Mouse (Mus musculus) heart, adult 2 months (tissue): ENCODE results near the gene Mybpc2. TPM values are rescaled to one million over a fixed set of nuclear protein-coding genes. Genes with fewer than 3 reads are reported as not detected.

Experiments used
- DNase-seq, 2 experiments: peaks; one replicate each; pipeline ENCODE4 v3.0.0; 2021
- H3K27ac ChIP-seq: fragments of 200-600 bp; 2 replicates; pipeline ENCODE4 v1.8.1; 2022
- H3K27me3 ChIP-seq: fragments of 200-500 bp; 2 replicates; pipeline ENCODE4 v1.6.1; 2012; ENCODE audit warnings: mild to moderate bottlenecking, low read length, inconsistent platforms, mixed read lengths; ENCODE audit not compliant: control insufficient read depth, insufficient read depth
- H3K36me3 ChIP-seq: fragments of 200-500 bp; 2 replicates; pipeline ENCODE4 v1.6.1; 2012; ENCODE audit warnings: low read length, inconsistent platforms; ENCODE audit not compliant: control insufficient read depth, insufficient read depth
- H3K4me1 ChIP-seq: fragments of 200-500 bp; 2 replicates; pipeline ENCODE4 v1.6.1; 2011; ENCODE audit warnings: low read length; ENCODE audit not compliant: control insufficient read depth, insufficient read depth
- H3K4me3 ChIP-seq: fragments of 200-600 bp; 2 replicates; pipeline ENCODE4 v1.8.1; 2022
- H3K79me2 ChIP-seq: fragments of 200-500 bp; replicated peaks from 2 replicates; pipeline ENCODE4 v1.6.1; 2012; ENCODE audit warnings: mild to moderate bottlenecking, inconsistent platforms, low read length, moderate library complexity, mixed read lengths; ENCODE audit not compliant: control insufficient read depth, insufficient read depth
- H3K9ac ChIP-seq: fragments of 200-500 bp; 2 replicates; pipeline ENCODE4 v1.6.1; 2012; ENCODE audit warnings: low read depth, mild to moderate bottlenecking, control low read depth, inconsistent platforms, low read length, mixed read lengths
- CTCF ChIP-seq: fragments of 200-600 bp; IDR thresholded peaks from 2 replicates; pipeline ENCODE4 v1.8.1; 2022; ENCODE audit warnings: antibody characterized with exemption, mild to moderate bottlenecking, moderate library complexity
- EP300 ChIP-seq: fragments of 200-500 bp; IDR thresholded peaks from 2 replicates; pipeline ENCODE4 v1.6.1; 2011; ENCODE audit warnings: low read depth, low read length, control low read depth; ENCODE audit not compliant: insufficient read depth
- POLR2A ChIP-seq: fragments of 200-500 bp; IDR thresholded peaks from 2 replicates; pipeline ENCODE4 v1.6.1; 2011; ENCODE audit warnings: mild to moderate bottlenecking, low read depth, low read length, control low read depth; ENCODE audit not compliant: insufficient read depth
- WGBS: fragments of 180-500 bp; shearing (Covaris S2); methylation state at CpG from one replicate; pipeline ENCODE4 v1.1.7; 2018; 5-methylcytosine and 5-hydroxymethylcytosine counted together
- intact Hi-C: fragments of 180-260 bp; cut with DNase I; formaldehyde crosslinking; loops from one replicate; pipeline ENCODE4 v1.15.1; 2025
- polyA plus RNA-seq: library from polyadenylated mRNA; depleted of rRNA; stranded (reverse); fragments of >200 nt; gene quantifications from 2 replicates; pipeline ENCODE4 v1.2.3, GENCODE M21; 2012
- total RNA-seq, 2 experiments: library from RNA; stranded (reverse); gene quantifications; 2 replicates each; pipeline ENCODE4 v1.2.3; 2021

Gene Mybpc2
- total and polyA plus RNA-seq, 3 experiments = 7.1 to 16.7 (median 13.1) TPM

DNA sequence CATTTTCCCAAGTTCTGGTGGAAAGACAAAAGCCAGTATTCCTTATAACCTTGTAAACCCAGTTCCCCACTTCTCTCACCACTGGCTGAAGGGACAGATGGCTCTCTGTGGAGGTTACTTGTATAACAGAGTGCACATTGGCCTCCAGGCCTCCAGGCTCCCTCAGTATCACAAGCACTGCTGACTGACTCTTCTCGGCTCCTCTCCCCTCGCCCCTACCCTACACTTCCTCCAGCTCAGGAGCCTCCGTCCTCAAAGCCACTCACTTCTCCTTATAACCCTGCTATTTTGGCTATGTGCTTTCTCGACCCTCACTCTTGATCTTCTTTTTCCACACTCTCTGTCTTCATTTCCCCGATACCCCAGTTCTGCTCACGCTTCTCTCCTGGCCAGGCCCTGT lies 41.0 kb upstream of the Mybpc2 start:
- Histone ChIP-seq H3K27ac (no peak overlapping the region), H3K27me3 (no peaks in the 10 kb centered on the region), H3K79me2 (no peaks in the 10 kb centered on the region), H3K9ac (no peak overlapping the region), H3K4me3 (no peak overlapping the region), H3K4me1 (no peaks in the 10 kb centered on the region), H3K36me3 (no peaks in the 10 kb centered on the region)
- 50% methylated on average over 6 of the region's 6 CpGs for WGBS
- DNase-seq = no peak
- no peak for TF ChIP-seq EP300
- no peak for TF ChIP-seq CTCF
- no peak for TF ChIP-seq POLR2A
- intact Hi-C loops = no loop called here

DNA sequence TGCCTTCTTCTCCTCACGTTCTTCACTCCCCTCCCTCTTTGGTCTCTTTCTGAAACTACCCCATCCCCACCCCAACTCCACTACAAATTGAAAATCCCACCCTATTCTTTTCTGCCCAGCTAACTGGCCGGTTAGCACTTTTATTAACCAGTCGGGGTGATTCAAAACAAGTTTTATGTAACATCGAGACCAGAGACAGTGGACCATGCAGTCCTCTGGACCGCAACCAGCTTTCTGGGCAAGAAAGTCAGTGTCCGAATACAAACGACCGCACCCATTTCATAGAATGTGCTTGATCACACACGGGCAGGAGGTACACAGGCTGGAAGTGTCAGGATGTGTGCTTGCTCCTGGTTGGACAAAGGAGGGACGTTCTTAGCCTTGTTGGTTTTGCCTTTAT lies 40.0 kb upstream of the Mybpc2 start:
- H3K27me3 ChIP-seq = no peaks in the 10 kb centered on the region
- 81% methylated on average over 10 of the region's 10 CpGs for WGBS
- H3K4me3 ChIP-seq = no peak overlapping the region
- no peak overlapping the region for H3K9ac ChIP-seq
- H3K79me2 ChIP-seq = no peaks in the 10 kb centered on the region
- no peak overlapping the region for H3K27ac ChIP-seq
- TF ChIP-seq CTCF = no peak
- no peak for TF ChIP-seq POLR2A
- no peak for TF ChIP-seq EP300
- DNase-seq = no peak
- intact Hi-C loops = loop anchor here (5.0 kb wide), 1 partner anchor 302 kb away; the partner anchor contains the start of gene Gm15517
- H3K4me1 ChIP-seq = no peaks in the 10 kb centered on the region
- H3K36me3 ChIP-seq = no peaks in the 10 kb centered on the region

DNA sequence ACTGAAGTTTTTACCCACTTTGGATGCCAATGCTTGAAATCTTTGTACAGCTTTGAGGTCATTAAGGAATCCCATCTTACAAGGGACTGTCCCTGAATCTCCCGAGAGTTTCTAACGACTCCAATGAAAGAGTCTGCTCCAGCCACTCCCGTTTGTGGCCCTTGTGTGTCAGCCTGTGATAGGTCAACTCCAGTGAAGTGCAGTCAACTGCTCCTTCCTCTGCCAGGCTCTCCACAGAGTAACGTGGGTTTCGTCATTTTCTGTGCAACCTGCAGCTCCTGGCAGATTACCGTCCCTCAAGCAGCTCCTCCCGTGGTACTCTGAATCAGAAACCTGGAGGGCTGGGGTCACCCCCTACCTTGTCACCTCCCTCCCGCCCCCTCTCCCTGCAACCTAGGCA lies 38.8 kb upstream of the Mybpc2 start:
- Histone ChIP-seq H3K4me3 (no peak overlapping the region), H3K27ac (no peak overlapping the region), H3K79me2 (no peaks in the 10 kb centered on the region), H3K27me3 (no peaks in the 10 kb centered on the region), H3K9ac (no peak overlapping the region), H3K36me3 (no peaks in the 10 kb centered on the region), H3K4me1 (no peaks in the 10 kb centered on the region)
- no peak for TF ChIP-seq POLR2A
- WGBS = 43% methylated on average over 8 of the region's 8 CpGs
- DNase-seq = no peak
- intact Hi-C loops = loop anchor here (5.0 kb wide), 1 partner anchor 301 kb away; the partner anchor contains the start of gene Gm15517

DNA sequence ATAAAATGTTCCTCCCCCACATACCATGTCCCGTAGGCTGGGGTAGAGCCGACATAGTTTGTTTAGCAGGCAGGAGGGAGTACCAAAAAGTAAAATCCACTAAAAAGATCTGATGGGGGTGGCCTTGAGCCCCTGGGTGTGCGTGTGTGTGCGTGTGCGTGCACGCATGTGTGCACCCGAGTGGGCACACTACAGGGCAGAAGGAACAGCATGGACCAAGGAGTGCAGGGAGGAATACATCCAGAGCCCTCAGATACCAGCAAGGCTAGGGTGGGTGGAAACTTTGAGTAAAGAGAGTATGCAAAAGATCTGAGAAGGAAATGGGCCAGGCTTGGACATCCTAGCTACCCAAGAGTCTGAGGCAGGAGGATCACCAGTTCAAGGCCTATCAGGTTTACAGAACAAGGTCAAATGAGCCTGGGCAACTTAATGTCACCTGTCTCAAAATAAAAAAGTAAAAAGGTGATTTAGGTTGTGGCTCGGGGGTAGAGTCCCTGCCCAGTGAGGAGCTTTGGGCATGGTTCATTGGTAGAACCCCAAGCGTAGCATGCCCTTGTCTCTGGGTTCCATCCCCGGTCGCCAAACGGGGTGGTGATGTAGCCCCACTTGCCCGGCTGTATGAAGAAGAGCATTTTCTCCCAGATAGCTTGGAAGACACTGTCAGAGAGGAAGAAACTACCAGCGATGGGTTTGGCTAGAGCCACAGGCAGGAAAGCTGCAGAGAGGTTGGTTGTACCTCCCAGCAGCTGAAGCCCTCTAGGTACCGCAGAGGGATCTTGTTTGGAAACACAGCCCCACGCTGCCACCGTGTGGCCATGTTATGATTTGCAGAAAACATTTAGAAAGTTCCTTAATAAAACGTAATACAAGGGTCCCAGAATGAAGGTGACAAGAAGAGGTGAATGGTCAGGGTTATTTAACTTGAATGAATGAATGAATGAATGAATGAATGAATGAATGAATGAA lies 36.3 kb upstream of the Mybpc2 start:
- Histone ChIP-seq H3K4me3 (no peak overlapping the region), H3K9ac (no peak overlapping the region), H3K27me3 (no peaks in the 10 kb centered on the region), H3K79me2 (no peaks in the 10 kb centered on the region), H3K36me3 (no peaks in the 10 kb centered on the region), H3K27ac (no peak overlapping the region), H3K4me1 (no peaks in the 10 kb centered on the region)
- intact Hi-C loops = loop anchor here (1.0 to 5.0 kb wide), 2 partner anchors 39 to 298 kb away; partner anchors contain the start of gene Gm15517
- 52% methylated on average over 18 of the region's 18 CpGs for WGBS
- peak; percentile 71 to 82 for DNase-seq
- TF ChIP-seq CTCF (peak; percentile 83), POLR2A (no peak), EP300 (peak; percentile 78; the same call in 1 of the 2 replicates)

DNA sequence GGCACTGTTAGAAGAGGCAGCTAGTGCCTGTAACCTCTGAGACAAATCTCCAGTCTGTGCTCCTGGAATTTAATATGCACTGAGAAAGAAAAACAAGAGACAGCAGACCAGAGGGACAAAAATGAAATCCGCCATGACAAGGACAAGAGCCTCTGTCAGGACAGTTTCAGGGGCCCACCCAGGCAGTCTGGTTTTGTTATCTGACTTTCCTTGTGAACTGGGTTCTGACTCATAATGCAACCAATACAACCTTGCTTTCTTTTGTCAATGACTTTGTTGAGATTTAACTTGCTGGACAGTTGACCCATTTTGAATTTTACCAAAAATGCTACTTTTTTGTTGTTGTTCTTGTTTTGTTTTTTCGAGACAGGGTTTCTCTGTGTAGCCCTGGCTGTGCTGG lies 33.2 kb upstream of the Mybpc2 start:
- Histone ChIP-seq H3K36me3 (no peaks in the 10 kb centered on the region), H3K27me3 (no peaks in the 10 kb centered on the region), H3K79me2 (no peaks in the 10 kb centered on the region), H3K9ac (no peak overlapping the region), H3K4me1 (no peaks in the 10 kb centered on the region; the same call in 1 of the 2 replicates), H3K27ac (no peak overlapping the region), H3K4me3 (no peak overlapping the region)
- intact Hi-C loops = no loop called here
- 61% methylated on average over 2 of the region's 2 CpGs for WGBS
- TF ChIP-seq CTCF (no peak), POLR2A (no peak), EP300 (no peak)
- no peak for DNase-seq

DNA sequence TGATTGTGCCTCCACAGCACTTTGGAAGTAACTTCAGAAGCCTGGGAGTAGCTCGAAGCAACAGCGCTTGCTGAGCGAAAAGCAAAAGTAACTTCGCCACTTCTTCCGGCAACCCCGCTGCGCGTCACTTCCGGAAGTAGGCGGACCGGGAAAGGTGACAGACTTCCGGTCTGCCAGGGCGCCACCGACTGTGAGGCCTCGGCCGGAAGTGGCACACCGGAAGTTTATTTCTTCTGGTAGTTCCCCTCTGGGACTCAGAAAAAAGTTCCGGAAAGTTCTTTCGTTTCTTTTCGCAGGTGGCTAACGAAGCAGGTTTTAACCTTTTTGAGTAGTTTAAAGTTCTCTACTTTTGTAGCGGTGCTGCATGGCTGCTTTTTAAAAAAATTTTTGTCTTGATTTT lies 29.4 kb upstream of the Mybpc2 start, which contains the start of gene Nr1h2:
Nr1h2 (minus strand) TSS at position 126 of the 400 bp plus-strand sequence.
- H3K9ac ChIP-seq = peak within 1 kb of the TSS; percentile 84
- intact Hi-C loops = loop anchor here (5.0 kb wide), 4 partner anchors 182 to 1148 kb away; partner anchors contain the start of genes 1700028J19Rik, 2410002F23Rik and Vrk3
- peak within 1 kb of the TSS; percentile 94 for H3K27ac ChIP-seq
- under 1% methylated on average over 22 of the region's 22 CpGs for WGBS
- DNase-seq = peak; percentile 97
- TF ChIP-seq POLR2A (peak; percentile 84), CTCF (0 out of 2 replicates have a peak, but pooled peaks have one; percentile 21), EP300 (peak; percentile 60; the same call in 1 of the 2 replicates)
- no peaks in the 10 kb centered on the region; the same call in 1 of the 2 replicates for H3K4me1 ChIP-seq
- H3K4me3 ChIP-seq = peak within 1 kb of the TSS; percentile 100
- no peaks in the 10 kb centered on the region for H3K36me3 ChIP-seq
- no peaks in the 10 kb centered on the region for H3K27me3 ChIP-seq
- H3K79me2 ChIP-seq = no peaks in the 10 kb centered on the region
